Mouse (Mus musculus) gonadal fat pad, adult 2 months (tissue): ENCODE results near the gene Gm16181. TPM values are rescaled to one million over a fixed set of nuclear protein-coding genes. Genes with fewer than 3 reads are reported as not detected.

Experiments used
- DNase-seq: peaks from one replicate; pipeline ENCODE4 v3.0.0-alpha.2; 2012; ENCODE audit warnings: low read depth
- polyA plus RNA-seq: library from polyadenylated mRNA; depleted of rRNA; stranded (reverse); fragments of >200 nt; gene quantifications from 2 replicates; pipeline ENCODE4 v1.2.3, GENCODE M21; 2012

Gm16181 gene
- polyA plus RNA-seq, 1 experiment: 3.1 TPM

DNA sequence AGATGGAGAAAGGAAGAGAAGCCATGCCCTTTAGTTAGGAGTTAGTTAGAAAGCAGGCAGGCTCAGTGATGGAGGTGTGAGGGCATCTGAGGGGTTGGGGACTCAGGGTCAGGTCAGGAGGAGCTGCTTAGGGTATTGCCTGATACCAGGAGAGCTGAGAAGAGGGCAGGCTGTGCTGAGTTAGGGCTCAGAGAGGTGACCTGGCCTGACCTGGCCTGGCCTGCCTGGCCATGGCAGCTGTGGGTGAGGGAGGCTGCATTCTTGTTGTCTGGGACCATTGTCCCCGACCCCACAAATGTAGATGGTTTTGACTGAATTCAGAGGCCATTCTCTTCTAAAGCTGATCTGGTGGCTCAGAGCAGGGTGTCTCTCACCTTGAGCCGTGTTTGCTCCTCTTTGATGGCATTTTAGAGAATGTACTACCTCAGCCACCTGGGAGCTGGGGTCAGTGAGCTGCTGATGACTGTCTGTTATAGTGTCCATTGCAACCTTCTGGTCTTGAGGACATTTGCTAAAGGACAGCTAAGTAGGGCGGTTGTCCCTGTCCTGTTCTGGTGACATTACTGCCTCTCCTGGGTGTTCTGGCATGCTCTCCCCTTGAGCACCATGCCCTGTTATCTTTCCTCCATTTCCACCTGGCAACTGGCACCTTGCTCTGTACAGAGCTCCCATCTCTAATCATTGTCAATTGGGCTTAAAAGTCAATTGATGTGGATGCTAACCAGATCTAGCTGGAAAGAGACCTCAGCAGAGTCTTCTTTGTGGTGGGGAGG lies 29.9 kb downstream of the Gm16181 start:
- no peak for DNase-seq

DNA sequence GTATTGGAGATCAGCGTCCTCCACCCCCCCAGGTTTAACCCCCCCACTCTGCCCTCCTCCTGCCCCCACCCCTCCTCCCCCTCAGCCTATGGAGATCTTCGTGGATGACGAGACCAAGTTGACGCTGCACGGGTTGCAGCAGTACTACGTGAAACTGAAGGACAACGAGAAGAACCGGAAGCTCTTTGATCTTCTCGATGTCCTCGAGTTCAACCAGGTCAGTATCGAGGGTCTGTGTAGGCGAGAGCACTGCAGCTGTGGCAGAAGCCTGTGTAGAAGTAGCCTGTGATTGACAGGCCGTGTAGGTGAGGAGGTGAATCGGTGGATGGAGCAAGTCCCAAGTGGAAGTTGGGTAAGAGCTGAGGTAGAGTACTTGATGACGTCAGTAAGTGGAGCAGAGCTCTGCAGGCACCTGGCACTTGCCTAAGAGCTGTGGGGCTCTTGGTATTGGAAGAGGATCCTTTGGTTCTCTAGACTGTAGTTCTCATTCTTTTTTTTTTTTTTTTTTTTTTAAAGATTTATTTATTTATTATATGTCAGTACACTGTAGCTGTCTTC lies 30.6 kb downstream of the Gm16181 start:
- DNase-seq: no peak

GRCm38 (mm10) chr17:35251981-35252380 lies 31.3 kb downstream of the Gm16181 start:
- DNase-seq: no peak

GRCm38 (mm10) chr17:35252619-35253292 lies 32.1 kb downstream of the Gm16181 start:
- no peak for DNase-seq

- no peak for DNase-seq
Measured at GRCm38 (mm10) chr17:35253293-35254093, 32.9 kb downstream of the Gm16181 start.

DNA sequence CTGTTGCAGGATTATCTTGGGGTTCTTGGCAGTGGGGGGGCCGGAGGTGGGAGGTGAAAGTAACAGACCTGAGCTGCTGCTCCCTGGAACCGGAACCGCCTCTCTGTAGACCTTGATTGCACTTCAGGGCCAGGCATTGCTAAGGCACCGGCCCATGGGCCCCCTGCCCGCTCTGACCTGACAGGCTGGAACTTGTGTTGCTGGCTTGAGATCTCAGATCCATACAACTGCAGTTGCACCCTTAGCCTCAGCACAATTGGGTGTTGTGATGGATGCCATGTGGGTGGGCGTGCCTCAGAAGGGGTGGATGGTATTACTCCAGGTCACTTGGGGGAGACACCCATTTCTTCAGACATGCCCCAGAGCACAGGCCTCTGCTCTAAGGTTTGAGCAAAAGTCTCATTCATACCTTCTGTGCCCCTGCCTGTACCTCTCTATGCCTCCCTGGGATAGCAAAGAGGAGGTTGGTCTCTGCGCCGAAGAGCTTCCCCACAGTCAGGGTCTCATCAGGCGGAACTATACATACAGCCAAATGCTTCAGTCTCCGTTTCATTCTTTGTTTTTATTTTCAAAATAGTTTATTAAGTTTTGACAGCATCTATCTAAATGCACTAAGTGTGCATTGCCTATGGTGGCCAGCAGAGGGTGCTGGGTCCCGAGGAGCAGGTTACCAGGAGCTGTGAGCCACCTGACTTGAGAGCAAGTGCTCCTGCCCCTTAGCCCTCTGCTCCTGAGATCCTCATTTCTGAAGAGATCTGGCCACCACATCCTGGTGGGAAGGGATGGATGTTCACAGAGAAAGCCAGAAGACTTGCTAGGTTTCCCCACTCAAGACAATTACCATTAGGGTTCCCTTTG lies 33.8 kb downstream of the Gm16181 start:
- no peak for DNase-seq

GRCm38 (mm10) chr17:35255301-35255700 lies 34.7 kb downstream of the Gm16181 start:
- no peak for DNase-seq

- DNase-seq: no peak
Measured at GRCm38 (mm10) chr17:35255704-35256103, 35.1 kb downstream of the Gm16181 start.

DNA sequence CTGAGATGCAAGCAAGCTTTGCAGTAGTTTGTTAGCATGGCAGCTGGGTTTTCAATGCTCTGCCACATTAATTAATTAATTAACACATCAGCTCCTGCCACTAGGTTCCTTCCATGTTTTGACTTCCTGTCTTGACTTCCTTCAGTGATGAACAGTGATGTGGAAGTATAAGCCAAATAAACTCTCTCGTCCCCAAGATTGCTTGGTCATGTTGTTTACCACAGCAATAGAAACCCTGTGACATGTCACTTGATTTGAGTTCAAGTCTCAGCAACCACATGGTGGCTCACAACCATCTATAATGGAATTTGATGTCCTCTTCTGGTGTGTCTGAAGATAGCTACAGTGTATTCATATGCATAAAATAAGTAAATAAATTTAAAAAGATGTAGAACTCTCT lies 36.7 kb downstream of the Gm16181 start:
- DNase-seq: no peak

GRCm38 (mm10) chr17:35257824-35258491 lies 37.3 kb downstream of the Gm16181 start:
- DNase-seq: peak; percentile 62

DNA sequence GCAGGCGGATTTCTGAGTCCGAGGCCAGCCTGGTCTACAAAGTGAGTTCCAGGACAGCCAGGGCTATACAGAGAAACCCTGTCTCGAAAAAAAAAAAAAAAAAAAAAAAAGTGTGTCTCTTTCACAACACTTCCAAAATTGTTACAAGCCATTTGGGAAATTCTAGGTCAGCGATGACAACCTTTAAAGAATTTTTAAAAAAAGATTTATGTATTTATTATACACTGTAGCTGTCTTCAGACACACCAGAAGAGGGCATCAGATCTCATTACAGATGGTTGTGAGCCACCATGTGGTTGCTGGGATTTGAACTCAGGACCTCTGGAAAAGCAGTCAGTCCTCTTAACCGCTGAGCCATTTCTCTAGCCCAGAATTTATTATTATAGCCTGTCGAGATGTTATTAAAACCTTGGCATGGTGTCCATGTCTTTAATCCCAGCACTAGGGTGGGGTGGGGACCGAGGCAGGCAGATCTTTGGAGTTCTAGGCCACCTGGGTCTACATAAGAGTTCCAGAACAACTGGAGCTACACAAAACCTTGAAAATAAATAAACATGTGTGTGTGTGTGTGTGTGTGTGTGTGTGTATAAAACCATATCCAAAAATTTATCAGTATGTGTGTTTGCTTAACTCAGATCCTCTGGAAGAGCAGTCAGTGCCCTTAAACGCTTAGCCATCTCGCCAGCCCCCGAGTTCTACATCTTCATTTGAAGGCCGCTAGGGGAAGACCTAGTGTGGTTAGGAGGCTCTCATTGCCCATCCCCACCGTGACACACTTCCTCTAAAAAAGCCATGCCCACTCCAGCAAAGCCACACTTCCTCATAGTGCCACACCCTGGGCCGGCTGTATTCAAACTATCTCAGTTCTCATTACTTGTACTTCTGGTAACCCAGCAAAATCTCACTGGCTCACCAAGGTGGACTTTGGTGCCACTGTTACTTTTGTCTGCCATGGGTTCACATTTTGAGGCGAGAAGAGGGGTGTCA lies 38.2 kb downstream of the Gm16181 start:
- DNase-seq: no peak

DNA sequence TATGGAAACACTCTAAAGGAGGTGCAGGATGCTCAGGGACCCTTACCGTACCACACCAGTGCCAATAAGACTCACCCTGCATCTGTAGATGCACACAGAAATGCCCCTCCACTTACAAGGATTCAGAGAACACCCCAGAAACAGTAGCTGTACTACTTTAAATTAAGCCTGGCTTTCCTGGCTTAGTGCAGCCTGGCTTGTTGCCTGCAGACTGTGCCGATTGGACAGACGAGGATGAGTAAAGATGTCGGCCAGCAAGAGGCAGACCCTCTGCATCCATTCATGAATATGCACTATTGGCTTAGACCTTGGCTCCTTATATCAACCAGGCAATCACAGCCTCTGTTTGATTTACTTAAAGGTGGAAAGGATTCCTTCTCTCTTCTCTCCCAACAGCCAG lies 39.0 kb downstream of the Gm16181 start:
- DNase-seq: no peak

- no peak for DNase-seq
Measured at GRCm38 (mm10) chr17:35261651-35262050, 41.0 kb downstream of the Gm16181 start.

DNA sequence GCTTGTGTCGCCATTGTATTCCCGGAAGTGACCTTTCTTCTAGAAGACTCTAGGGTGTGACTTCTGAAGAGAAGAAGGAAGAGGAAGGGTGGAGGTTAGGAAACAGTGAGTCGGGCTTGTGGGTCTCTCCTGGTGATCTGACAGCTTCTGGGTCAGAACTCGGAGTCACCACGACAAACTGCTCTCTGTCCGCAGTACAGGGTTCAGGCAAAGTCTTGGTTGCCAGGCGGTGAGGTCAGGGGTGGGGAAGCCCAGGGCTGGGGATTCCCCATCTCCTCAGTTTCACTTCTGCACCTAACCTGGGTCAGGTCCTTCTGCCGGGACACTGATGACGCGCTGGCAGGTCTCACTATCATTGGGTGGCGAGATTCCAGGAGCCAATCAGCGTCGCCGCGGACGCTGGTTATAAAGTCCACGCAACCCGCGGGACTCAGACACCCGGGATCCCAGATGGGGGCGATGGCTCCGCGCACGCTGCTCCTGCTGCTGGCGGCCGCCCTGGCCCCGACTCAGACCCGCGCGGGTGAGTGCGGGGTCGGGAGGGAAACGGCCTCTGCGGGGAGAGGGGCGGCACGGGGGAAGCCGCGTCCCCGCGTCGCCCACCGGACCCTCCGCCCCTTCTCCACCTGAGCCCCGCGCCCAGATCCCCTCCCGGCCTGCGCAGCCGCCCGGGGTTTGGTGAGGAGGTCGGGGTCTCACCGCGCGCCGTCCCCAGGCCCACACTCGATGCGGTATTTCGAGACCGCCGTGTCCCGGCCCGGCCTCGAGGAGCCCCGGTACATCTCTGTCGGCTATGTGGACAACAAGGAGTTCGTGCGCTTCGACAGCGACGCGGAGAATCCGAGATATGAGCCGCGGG lies 42.3 kb downstream of the Gm16181 start, which contains the start of gene H2-D1:
Gene H2-D1, plus strand, starts transcription at position 67 of the 859 bp plus-strand sequence.
- peak; percentile 47 for DNase-seq

DNA sequence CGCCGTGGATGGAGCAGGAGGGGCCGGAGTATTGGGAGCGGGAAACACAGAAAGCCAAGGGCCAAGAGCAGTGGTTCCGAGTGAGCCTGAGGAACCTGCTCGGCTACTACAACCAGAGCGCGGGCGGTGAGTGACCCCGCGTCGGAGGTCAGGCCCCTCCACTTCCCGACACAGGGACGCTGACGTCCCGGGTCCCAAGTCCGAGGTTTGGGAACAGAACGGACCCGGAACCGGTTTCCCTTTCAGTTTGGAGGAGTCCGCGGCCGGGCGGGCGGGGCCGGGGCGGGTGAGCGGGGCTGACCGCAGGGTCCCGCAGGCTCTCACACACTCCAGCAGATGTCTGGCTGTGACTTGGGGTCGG lies 42.9 kb downstream of the Gm16181 start:
- no peak for DNase-seq

DNA sequence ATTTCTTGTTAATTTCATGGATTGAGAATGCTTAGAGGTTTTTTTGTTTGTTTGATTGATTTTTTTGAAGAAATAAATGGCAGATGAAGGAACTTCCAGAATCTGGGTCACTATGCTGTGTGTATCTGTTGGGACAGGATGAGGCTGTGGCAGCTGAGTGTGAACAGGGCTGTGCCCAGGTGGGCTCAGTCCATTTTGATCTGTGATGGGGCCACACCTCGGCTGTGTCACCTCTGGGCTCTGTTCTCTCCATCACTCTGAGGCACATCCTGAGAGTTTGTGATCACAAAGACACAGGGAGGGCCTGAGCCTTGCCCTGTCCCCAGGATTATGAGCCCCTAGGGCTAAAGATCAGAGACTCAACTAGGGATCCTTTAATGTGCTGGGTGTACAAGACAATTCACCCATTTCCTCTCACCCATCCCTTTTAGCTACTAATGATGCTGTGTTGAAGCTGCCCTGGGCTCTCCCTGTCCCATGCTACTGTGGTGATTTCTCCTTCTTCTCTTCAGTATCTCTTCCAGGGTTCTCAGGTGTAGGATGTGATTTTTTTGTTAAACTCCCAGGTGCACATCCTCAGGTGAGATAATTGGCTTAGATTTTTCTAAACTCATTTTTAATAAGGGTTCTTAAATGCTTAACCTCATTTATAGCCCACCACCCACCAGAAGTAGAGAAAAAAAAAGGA lies 46.9 kb downstream of the Gm16181 start:
- DNase-seq: no peak

GRCm38 (mm10) chr17:35269653-35270347 lies 49.2 kb downstream of the Gm16181 start:
- DNase-seq: no peak
